Mouse (Mus musculus) heart, postnatal 0 days (tissue): ENCODE measurements at regions not wholly inside any gene's neighbourhood (a gene's known extent, or its start where the extent isn't known, plus 50 kb on each side); places are given as distances from the start of the nearest gene placed in this dataset.

Experiments used
- CTCF ChIP-seq: IDR thresholded peaks from 2 replicates; pipeline ENCODE4 v1.5.1; 2016; ENCODE audit warnings: antibody characterized with exemption, control low read depth, low read depth
- EP300 ChIP-seq: IDR thresholded peaks from 2 replicates; pipeline ENCODE4 v1.6.1; 2016; ENCODE audit warnings: antibody characterized with exemption, low read depth

DNA sequence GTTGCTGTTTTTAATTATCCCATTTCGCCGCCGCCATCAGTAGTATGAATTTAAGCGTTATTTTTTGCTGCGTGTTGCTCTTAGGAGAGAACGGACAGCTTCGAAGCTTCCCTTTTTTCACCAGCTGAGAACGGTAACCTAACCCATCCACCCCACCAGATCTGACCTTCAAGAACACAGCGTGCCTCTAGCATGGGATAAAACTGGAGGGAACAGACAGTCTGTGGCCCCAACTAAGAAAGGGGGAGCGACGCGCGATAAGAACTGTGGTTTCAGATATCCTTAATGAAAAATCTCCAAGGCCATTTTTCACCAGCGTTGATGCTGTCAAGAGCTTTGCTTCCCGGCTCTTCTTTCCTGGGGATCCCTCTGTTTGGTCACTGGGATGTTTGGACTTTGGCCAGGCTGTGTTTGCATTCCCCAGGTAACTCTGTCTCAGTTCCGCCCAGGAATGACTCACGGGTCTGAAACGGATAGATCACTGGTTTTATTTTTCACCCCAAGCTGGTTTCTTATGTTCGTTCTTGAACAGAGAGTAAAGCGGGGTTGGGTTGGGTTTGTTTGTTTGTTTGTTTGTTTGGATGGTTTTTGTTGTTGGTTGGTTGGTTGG lies 184.1 kb upstream of the Fn1 start:
- TF ChIP-seq CTCF (no peak), EP300 (no peak)
